Comparison of ENCODE assay signal across 13 mouse cellular contexts in genomic region chr19:33299726-33300292, GRCm38 (mm10).
"Had no signal": no experiment of that assay in that cellular context is flagged by ENCODE, and none has a peak within 500 bp of the region (broad histone marks: within the 10 kb centered on the region; RNA-seq: fewer than 3 reads in every experiment).

No protein-coding gene starts in this region.

- H3K27me3 ChIP-seq: limb, embryonic 13.5 days; midbrain, embryonic 12.5 days; neural tube, embryonic 15.5 days had no signal

- H3K4me3 ChIP-seq: layer of hippocampus, adult 2 months; limb, embryonic 13.5 days; midbrain, embryonic 12.5 days; neural tube, embryonic 15.5 days had no signal

- H3K27ac ChIP-seq: layer of hippocampus, adult 2 months; limb, embryonic 13.5 days; liver, embryonic 14.5 days; midbrain, embryonic 12.5 days; neural tube, embryonic 15.5 days had no signal

- H3K36me3 ChIP-seq: limb, embryonic 13.5 days; midbrain, embryonic 12.5 days; neural tube, embryonic 15.5 days had no signal

- H3K9ac ChIP-seq: limb, embryonic 13.5 days; liver, embryonic 14.5 days; midbrain, embryonic 12.5 days; neural tube, embryonic 15.5 days had no signal

- H3K4me1 ChIP-seq: limb, embryonic 13.5 days; midbrain, embryonic 12.5 days had no signal

- H3K9me3 ChIP-seq: limb, embryonic 13.5 days; midbrain, embryonic 12.5 days; neural tube, embryonic 15.5 days had no signal

- ATAC-seq: midbrain, embryonic 16.5 days had no signal

- H3K4me2 ChIP-seq: limb, embryonic 13.5 days; midbrain, embryonic 12.5 days; neural tube, embryonic 15.5 days had no signal

- DNase-seq: kidney, adult 8-10 months; kidney, postnatal 4 days; left cerebral cortex, postnatal 4 days; lung, adult 18-20 months; right cerebral cortex, postnatal 4 days; spleen, adult 18-20 months; thymus, postnatal 36 days had no signal
